Mouse (Mus musculus) layer of hippocampus, postnatal 36 days (tissue): Measurements from ENCODE around the gene Tgfb2. TPM values are rescaled to one million over a fixed set of nuclear protein-coding genes. Genes with fewer than 3 reads are reported as not detected.

Experiments
- DNase-seq, 2 experiments: peaks; one replicate each; pipeline ENCODE4 v3.0.0; 2022
- total RNA-seq, 2 experiments: library from RNA; stranded (reverse); gene quantifications; 2 replicates each; pipeline ENCODE4 v1.2.3; 2021

The Tgfb2 gene
- total RNA-seq, result 10 to 100 TPM; 29.7 to 36.0 TPM

GRCm38 (mm10) chr1:186705915-186706248 is at the start of gene Tgfb2:
Tgfb2 (minus strand) TSS chr1:186705989.
- DNase-seq, result peak in 1 of 2 experiments; percentile 33

GRCm38 (mm10) chr1:186749675-186750283 is 44.0 kb upstream of the Tgfb2 start:
- DNase-seq, result peak in 1 of 2 experiments; percentile 5

GRCm38 (mm10) chr1:186748724-186749653 is 43.2 kb upstream of the Tgfb2 start, which contains the start of gene Rrp15:
Rrp15 (minus strand) TSS chr1:186749358.
- peak; percentile 81 to 83 for DNase-seq

- DNase-seq, result no peak
Measured at GRCm38 (mm10) chr1:186739828-186740227, 34.0 kb upstream of the Tgfb2 start.

GRCm38 (mm10) chr1:186735537-186735936 is 29.7 kb upstream of the Tgfb2 start:
- no peak for DNase-seq

GRCm38 (mm10) chr1:186733052-186733451 is 27.3 kb upstream of the Tgfb2 start:
- DNase-seq, result no peak

GRCm38 (mm10) chr1:186728778-186729177 is 23.0 kb upstream of the Tgfb2 start:
- no peak for DNase-seq

- no peak for DNase-seq
Measured at GRCm38 (mm10) chr1:186726117-186726516, 20.3 kb upstream of the Tgfb2 start.

GRCm38 (mm10) chr1:186722299-186722698 is 16.5 kb upstream of the Tgfb2 start:
- no peak for DNase-seq

- peak; percentile 77 to 83 for DNase-seq
Measured at GRCm38 (mm10) chr1:186721846-186722245, 16.1 kb upstream of the Tgfb2 start.

- DNase-seq, result no peak
Measured at GRCm38 (mm10) chr1:186721166-186721565, 15.4 kb upstream of the Tgfb2 start.

- DNase-seq, result no peak
Measured at GRCm38 (mm10) chr1:186719708-186720107, 13.9 kb upstream of the Tgfb2 start.

GRCm38 (mm10) chr1:186718881-186719280 is 13.1 kb upstream of the Tgfb2 start:
- no peak for DNase-seq

- no peak for DNase-seq
Measured at GRCm38 (mm10) chr1:186714980-186715896, 9.4 kb upstream of the Tgfb2 start.

GRCm38 (mm10) chr1:186714215-186714614 is 8.4 kb upstream of the Tgfb2 start:
- no peak for DNase-seq

- peak in 1 of 2 experiments; percentile 33 for DNase-seq
Measured at GRCm38 (mm10) chr1:186712802-186713471, 7.1 kb upstream of the Tgfb2 start.

GRCm38 (mm10) chr1:186705203-186705914 is 430 bp downstream of the Tgfb2 start:
- DNase-seq, result peak; percentile 66 to 68

- DNase-seq, result peak; percentile 35 to 47
Measured at GRCm38 (mm10) chr1:186703980-186704701, 1.6 kb downstream of the Tgfb2 start.

- no peak for DNase-seq
Measured at GRCm38 (mm10) chr1:186703256-186703979, 2.4 kb downstream of the Tgfb2 start.
